Mouse (Mus musculus): ENCODE measurements around the gene Sult1c2. TPM values are rescaled to one million over a fixed set of nuclear protein-coding genes. Genes with fewer than 3 reads are reported as not detected.
"Not testable (repeated sequence)": the region's sequence is repeated elsewhere in the genome, so short reads cannot be mapped to it uniquely, and the experiment has no call there.

The Sult1c2 gene
- polyA plus RNA-seq, 1 experiment: 0.34 TPM

DNA sequence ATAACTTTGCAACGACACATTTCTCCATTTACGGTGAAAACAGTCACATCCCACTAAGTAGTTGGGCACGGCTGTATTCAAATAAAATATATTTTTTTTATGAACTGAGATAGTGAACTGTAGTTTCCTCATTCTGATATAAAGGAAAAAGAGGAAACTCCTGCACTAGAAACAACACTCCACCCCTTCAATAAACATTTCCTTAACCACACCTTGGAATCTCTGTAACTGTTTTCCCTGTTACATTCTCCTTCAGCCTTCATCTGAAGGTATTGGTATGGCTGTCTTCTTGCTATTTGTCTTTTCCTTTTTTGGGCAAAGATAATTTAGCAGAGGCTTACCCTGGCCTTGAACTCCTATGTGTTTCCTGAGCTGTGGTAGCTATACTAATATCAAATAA, 8.9 kb upstream of the Sult1c2 start:
- Histone ChIP-seq H3K4me3 (ENCODE audit: control insufficient read depth, insufficient read depth, low read length) (no peak overlapping the region), H3K4me1 (replicated peaks; ENCODE audit: control insufficient read depth, insufficient read depth, low read length) (no peaks in the 10 kb centered on the region), H3K27ac (ENCODE audit: control insufficient read depth, insufficient read depth, low read length) (no peak overlapping the region), H3K27me3 (ENCODE audit: control insufficient read depth, insufficient read depth, low read length) (no peaks in the 10 kb centered on the region), H3K36me3 (ENCODE audit: control insufficient read depth, insufficient read depth, low read length) (no peaks in the 10 kb centered on the region)
- DNase-seq: no peak
- WGBS: 94% methylated on average over 3 of the region's 3 CpGs
- no peak for TF ChIP-seq POLR2A (IDR thresholded peaks at IDR 0.05; ENCODE audit: control insufficient read depth, extremely low read depth, insufficient read depth, low read length, poor library complexity)
- no peak for TF ChIP-seq CTCF (IDR thresholded peaks at IDR 0.05; ENCODE audit: borderline replicate concordance, control insufficient read depth, extremely low read depth, insufficient read depth, low read length, poor library complexity)

DNA sequence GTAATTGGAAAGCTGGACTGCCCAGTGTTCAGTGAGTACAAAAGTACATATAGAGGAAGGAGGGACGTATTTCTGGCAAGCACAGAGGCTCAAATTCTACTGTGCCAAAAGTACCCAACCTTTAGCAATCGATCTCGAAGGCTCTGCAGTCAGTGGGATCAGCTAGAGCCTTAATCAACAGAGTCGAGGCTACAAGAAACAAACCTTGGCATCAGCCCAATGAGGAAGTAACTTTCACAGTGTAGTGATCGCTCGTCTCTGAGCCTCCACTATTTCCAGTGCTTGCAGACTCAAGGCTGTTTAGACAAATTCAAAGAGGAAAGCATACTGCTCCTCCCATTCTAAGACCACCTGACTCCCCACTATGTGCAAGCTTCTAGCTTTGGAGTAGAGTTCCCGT, 343 bp downstream of the Sult1c2 start:
- Histone ChIP-seq H3K36me3 (ENCODE audit: control insufficient read depth, insufficient read depth, low read length) (no peaks in the 10 kb centered on the region), H3K4me1 (replicated peaks; ENCODE audit: control insufficient read depth, insufficient read depth, low read length) (no peaks in the 10 kb centered on the region), H3K27me3 (ENCODE audit: control insufficient read depth, insufficient read depth, low read length) (no peaks in the 10 kb centered on the region), H3K4me3 (ENCODE audit: control insufficient read depth, insufficient read depth, low read length) (no peak overlapping the region), H3K27ac (ENCODE audit: control insufficient read depth, insufficient read depth, low read length) (no peak overlapping the region)
- no peak for DNase-seq
- no peak for TF ChIP-seq POLR2A (IDR thresholded peaks at IDR 0.05; ENCODE audit: control insufficient read depth, extremely low read depth, insufficient read depth, low read length, poor library complexity)
- TF ChIP-seq CTCF (IDR thresholded peaks at IDR 0.05; ENCODE audit: borderline replicate concordance, control insufficient read depth, extremely low read depth, insufficient read depth, low read length, poor library complexity): no peak
- 72% methylated on average over 7 of the region's 7 CpGs for WGBS

GRCm38 (mm10) chr17:53833366-53833765, 12.8 kb downstream of the Sult1c2 start:
- Histone ChIP-seq H3K36me3 (ENCODE audit: control insufficient read depth, insufficient read depth, low read length) (no peaks in the 10 kb centered on the region), H3K4me3 (ENCODE audit: control insufficient read depth, insufficient read depth, low read length) (no peak overlapping the region), H3K27me3 (ENCODE audit: control insufficient read depth, insufficient read depth, low read length) (no peaks in the 10 kb centered on the region), H3K27ac (ENCODE audit: control insufficient read depth, insufficient read depth, low read length) (no peak overlapping the region), H3K4me1 (replicated peaks; ENCODE audit: control insufficient read depth, insufficient read depth, low read length) (no peaks in the 10 kb centered on the region)
- WGBS: 63% methylated on average over 3 of the region's 3 CpGs
- TF ChIP-seq POLR2A (IDR thresholded peaks at IDR 0.05; ENCODE audit: control insufficient read depth, extremely low read depth, insufficient read depth, low read length, poor library complexity) (no peak), CTCF (IDR thresholded peaks at IDR 0.05; ENCODE audit: borderline replicate concordance, control insufficient read depth, extremely low read depth, insufficient read depth, low read length, poor library complexity) (no peak)
- no peak for DNase-seq

DNA sequence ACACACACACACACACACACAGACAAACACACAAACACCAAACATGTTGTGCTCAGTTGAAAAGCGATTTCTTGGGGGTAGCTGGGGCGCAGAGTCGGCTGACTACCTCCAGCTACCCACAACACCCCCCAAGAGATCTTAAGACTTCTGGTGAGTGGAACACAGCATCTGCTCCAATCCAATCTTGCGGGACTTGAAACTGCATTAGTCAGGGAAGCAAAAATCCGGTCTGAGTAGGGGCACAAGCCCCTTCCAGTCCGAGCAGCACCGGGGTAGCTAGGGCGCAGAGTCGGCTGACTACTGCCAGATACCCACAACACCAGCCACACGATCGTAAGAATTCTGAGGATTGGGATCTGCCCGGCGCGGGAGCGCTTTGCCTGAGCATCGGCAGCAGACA, 42.2 kb downstream of the Sult1c2 start:
- 85% methylated on average over 16 of the region's 16 CpGs for WGBS
- not testable (repeated sequence) for H3K4me3 ChIP-seq (ENCODE audit: control insufficient read depth, insufficient read depth, low read length); H3K27me3 ChIP-seq (ENCODE audit: control insufficient read depth, insufficient read depth, low read length); H3K36me3 ChIP-seq (ENCODE audit: control insufficient read depth, insufficient read depth, low read length); H3K27ac ChIP-seq (ENCODE audit: control insufficient read depth, insufficient read depth, low read length); H3K4me1 ChIP-seq (replicated peaks; ENCODE audit: control insufficient read depth, insufficient read depth, low read length); DNase-seq

DNA sequence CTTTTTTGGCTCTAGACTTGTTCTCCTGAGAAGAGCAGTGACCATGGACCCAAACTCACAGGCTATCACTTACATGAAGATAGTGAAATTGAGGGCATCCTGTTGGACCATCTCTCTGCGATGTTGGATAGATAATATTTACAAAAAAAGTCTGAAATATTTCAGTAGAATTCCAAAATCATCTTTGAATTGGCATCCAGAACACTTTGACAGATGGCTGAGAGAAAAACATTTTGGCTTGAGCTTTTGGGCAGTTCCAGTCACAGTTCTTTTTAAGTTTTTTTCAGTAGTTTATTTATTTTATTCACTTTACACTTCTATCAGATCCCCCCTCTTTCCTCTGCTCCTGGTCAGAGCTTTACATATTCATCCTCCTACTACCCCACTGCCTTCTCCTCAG, 62.8 kb downstream of the Sult1c2 start:
- TF ChIP-seq CTCF (IDR thresholded peaks at IDR 0.05; ENCODE audit: borderline replicate concordance, control insufficient read depth, extremely low read depth, insufficient read depth, low read length, poor library complexity) (no peak), POLR2A (IDR thresholded peaks at IDR 0.05; ENCODE audit: control insufficient read depth, extremely low read depth, insufficient read depth, low read length, poor library complexity) (no peak)
- WGBS: 86% methylated on average over 1 of the region's 1 CpGs

More for the DNA sequence above, 62.8 kb downstream of the Sult1c2 start:
- Histone ChIP-seq H3K36me3 (ENCODE audit: control insufficient read depth, insufficient read depth, low read length) (no peaks in the 10 kb centered on the region), H3K4me3 (ENCODE audit: control insufficient read depth, insufficient read depth, low read length) (no peak overlapping the region), H3K27ac (ENCODE audit: control insufficient read depth, insufficient read depth, low read length) (no peak overlapping the region), H3K4me1 (replicated peaks; ENCODE audit: control insufficient read depth, insufficient read depth, low read length) (no peaks in the 10 kb centered on the region), H3K27me3 (ENCODE audit: control insufficient read depth, insufficient read depth, low read length) (no peaks in the 10 kb centered on the region)
- DNase-seq: no peak

Other genes starting within 250 kb of the Sult1c2 start
- gene Sgo1, start 157.0 kb downstream of the Sult1c2 start, polyA plus RNA-seq (2012; rRNA removed): 4.2 and 5.2 TPM in 2 replicates
- gene Sult1c1, start 144.3 kb upstream of the Sult1c2 start, polyA plus RNA-seq (2012; rRNA removed): not detected in 2 replicates

All from thymus, adult 2 months (tissue).